In genomic region chr4:46101211-46101711, GRCm38 (mm10) we compare ENCODE assay signal across 13 mouse cellular contexts. TPM values are rescaled to one million over a fixed set of nuclear protein-coding genes. Genes with fewer than 3 reads are reported as not detected.
DNase-seq lines count a peak whose midpoint lies in the region; ATAC-seq and TF ChIP-seq lines count a peak whose summit lies in the region.
"Had no signal": no experiment of that assay in that cellular context is flagged by ENCODE, and none has a peak within 500 bp of the region (broad histone marks: within the 10 kb centered on the region; RNA-seq: fewer than 3 reads in every experiment).

No protein-coding gene starts in this region.

- no peak for ATAC-seq in heart, embryonic 15.5 days (replicated peaks; ENCODE audit: insufficient number of reproducible peaks, insufficient read depth, low FRiP score, low read depth)
- no peak for ATAC-seq in midbrain, embryonic 11.5 days (ENCODE audit: low FRiP score)
- ATAC-seq in midbrain, postnatal 0 days (ENCODE audit: low FRiP score) = no peak
- ATAC-seq in limb, embryonic 11.5 days (ENCODE audit: insufficient number of reproducible peaks, low FRiP score, low TSS enrichment, low read depth) = peak; percentile 62; the same call in 1 of the 2 replicates
- ATAC-seq in monocyte, adult 5-6 weeks (replicated peaks; ENCODE audit: insufficient number of reproducible peaks, low FRiP score, low TSS enrichment, poor library complexity, severe bottlenecking) = no peak
- ATAC-seq: CD4-positive, CD25-positive, alpha-beta regulatory T cell, adult 4 months; midbrain, embryonic 15.5 days had no signal

- no peak overlapping the region for H3K4me2 ChIP-seq in heart, embryonic 15.5 days
- H3K4me2 ChIP-seq in midbrain, embryonic 11.5 days = no peak overlapping the region
- H3K4me2 ChIP-seq in midbrain, postnatal 0 days (ENCODE audit: low read depth, low read length, poor library complexity, severe bottlenecking) = no peak overlapping the region
- no peak overlapping the region for H3K4me2 ChIP-seq in limb, embryonic 11.5 days (ENCODE audit: low read depth, severe bottlenecking)
- H3K4me2 ChIP-seq: midbrain, embryonic 15.5 days had no signal

- WGBS in heart, embryonic 15.5 days = 33% methylated on average over 14 of the region's 14 CpGs
- 57% methylated on average over 14 of the region's 14 CpGs for WGBS in midbrain, embryonic 11.5 days
- 44% methylated on average over 14 of the region's 14 CpGs for WGBS in midbrain, postnatal 0 days
- WGBS in limb, embryonic 11.5 days = 12% methylated on average over 14 of the region's 14 CpGs

- H3K36me3 ChIP-seq in heart, embryonic 15.5 days = peaks cover 40% of the 10 kb centered on the region
- no peaks in the 10 kb centered on the region for H3K36me3 ChIP-seq in midbrain, embryonic 11.5 days (ENCODE audit: control insufficient read depth, insufficient read depth, low read length)
- no peaks in the 10 kb centered on the region for H3K36me3 ChIP-seq in midbrain, postnatal 0 days (ENCODE audit: insufficient read depth, low read length)
- H3K36me3 ChIP-seq in limb, embryonic 11.5 days (ENCODE audit: control insufficient read depth, insufficient read depth, low read length) = no peaks in the 10 kb centered on the region
- H3K36me3 ChIP-seq: midbrain, embryonic 15.5 days had no signal

- no peak overlapping the region for H3K9ac ChIP-seq in heart, embryonic 15.5 days
- H3K9ac ChIP-seq in midbrain, embryonic 11.5 days (ENCODE audit: low read length) = no peak overlapping the region
- H3K9ac ChIP-seq in midbrain, postnatal 0 days (replicated peaks; ENCODE audit: low read length, poor library complexity, severe bottlenecking) = no peak overlapping the region
- H3K9ac ChIP-seq in limb, embryonic 11.5 days (ENCODE audit: low read length) = no peak overlapping the region
- H3K9ac ChIP-seq: midbrain, embryonic 15.5 days had no signal

- DNase-seq in heart, adult 8-10 months (ENCODE audit: low spot score) = no peak
- DNase-seq in midbrain, embryonic 11.5 days (ENCODE audit: low spot score, missing footprints) = peak; percentile 82
- DNase-seq in midbrain, postnatal 0 days (ENCODE audit: low spot score) = no peak
- DNase-seq in limb, embryonic 11.5 days (ENCODE audit: low spot score) = peak; percentile 38
- no peak for DNase-seq in cerebellum, adult 9-11 months
- no peak for DNase-seq in adrenal gland, postnatal 25 days
- DNase-seq: kidney, adult 2 months; left cerebral cortex, postnatal 4 days; right cerebral cortex, adult 18-20 months had no signal

- no peaks in the 10 kb centered on the region for H3K27me3 ChIP-seq in heart, embryonic 15.5 days
- no peaks in the 10 kb centered on the region for H3K27me3 ChIP-seq in midbrain, embryonic 11.5 days (ENCODE audit: control insufficient read depth, insufficient read depth, low read length)
- no peaks in the 10 kb centered on the region for H3K27me3 ChIP-seq in midbrain, postnatal 0 days (ENCODE audit: insufficient read depth, low read length)
- no peaks in the 10 kb centered on the region for H3K27me3 ChIP-seq in limb, embryonic 11.5 days (ENCODE audit: control insufficient read depth, insufficient read depth, low read length)
- H3K27me3 ChIP-seq: midbrain, embryonic 15.5 days had no signal

- no peak overlapping the region for H3K4me3 ChIP-seq in heart, embryonic 15.5 days
- no peak overlapping the region for H3K4me3 ChIP-seq in midbrain, embryonic 11.5 days (ENCODE audit: low read depth, low read length)
- H3K4me3 ChIP-seq in midbrain, postnatal 0 days (ENCODE audit: low read depth, low read length) = no peak overlapping the region
- H3K4me3 ChIP-seq in limb, embryonic 11.5 days (ENCODE audit: low read depth, low read length) = no peak overlapping the region
- H3K4me3 ChIP-seq: midbrain, embryonic 15.5 days had no signal

- TF ChIP-seq CTCF in midbrain, postnatal 0 days (IDR thresholded peaks at IDR 0.05) = no peak

- peaks cover 31% of the 10 kb centered on the region for H3K4me1 ChIP-seq in heart, embryonic 15.5 days (replicated peaks)
- H3K4me1 ChIP-seq in midbrain, embryonic 11.5 days (ENCODE audit: control insufficient read depth, insufficient read depth, low read length) = peaks cover 4% of the 10 kb centered on the region
- H3K4me1 ChIP-seq in midbrain, postnatal 0 days (ENCODE audit: insufficient read depth, low read length) = no peaks in the 10 kb centered on the region
- peaks cover 6% of the 10 kb centered on the region; the same call in 1 of the 2 replicates for H3K4me1 ChIP-seq in limb, embryonic 11.5 days (ENCODE audit: control insufficient read depth, insufficient read depth, low read length)
- H3K4me1 ChIP-seq: midbrain, embryonic 15.5 days had no signal

- H3K9me3 ChIP-seq in heart, embryonic 15.5 days (replicated peaks) = no peaks in the 10 kb centered on the region
- no peaks in the 10 kb centered on the region for H3K9me3 ChIP-seq in midbrain, embryonic 11.5 days (ENCODE audit: control insufficient read depth, low read length)
- no peaks in the 10 kb centered on the region for H3K9me3 ChIP-seq in midbrain, postnatal 0 days (ENCODE audit: low read length)
- no peaks in the 10 kb centered on the region for H3K9me3 ChIP-seq in limb, embryonic 11.5 days (ENCODE audit: control insufficient read depth, low read length)
- H3K9me3 ChIP-seq: midbrain, embryonic 15.5 days had no signal

- H3K27ac ChIP-seq in heart, embryonic 15.5 days = peak overlapping the region; percentile 28; the same call in 1 of the 2 replicates
- no peak overlapping the region for H3K27ac ChIP-seq in midbrain, embryonic 11.5 days (ENCODE audit: low read depth, low read length)
- no peak overlapping the region for H3K27ac ChIP-seq in midbrain, postnatal 0 days (ENCODE audit: low read depth, low read length)
- H3K27ac ChIP-seq in limb, embryonic 11.5 days (replicated peaks; ENCODE audit: low read depth, low read length) = 0 out of 2 replicates have a peak overlapping the region, but pooled peaks have one; percentile 47
- H3K27ac ChIP-seq: midbrain, embryonic 15.5 days had no signal

RNA-seq across cellular contexts. Expression of gene Ncbp1, which starts 37.2 kb away (rescaled TPM):
- 37.4 and 45.4 TPM in 2 replicates for polyA plus RNA-seq in heart, embryonic 15.5 days (2015; fragmentation: Nextera tagmentation; extraction: Ambion mirVana)
- total RNA-seq in heart, adult 8-10 months (2022) = 10 to 100 TPM; 18.0 to 19.6 (median 19.1) TPM
- polyA plus RNA-seq in midbrain, embryonic 11.5 days (2014; fragmentation: Nextera tagmentation; extraction: Ambion mirVana) = 143 and 161 TPM in 2 replicates
- total RNA-seq in midbrain, postnatal 0 days (2014; rRNA removed) = 33.4 and 41.8 TPM in 2 replicates
- 45.1 and 45.9 TPM in 2 replicates for polyA plus RNA-seq in midbrain, postnatal 0 days (2015; fragmentation: Nextera tagmentation; extraction: Ambion mirVana)
- polyA plus RNA-seq in limb, embryonic 11.5 days (2014; fragmentation: Nextera tagmentation; extraction: Ambion mirVana) = 129 and 135 TPM in 2 replicates
- total RNA-seq in monocyte, adult 5-6 weeks (2017) = 39.7 to 57.5 TPM (median 45.6 TPM) in 3 replicates
- 49.4 and 51.9 TPM in 2 replicates for total RNA-seq in adrenal gland, postnatal 25 days (2021)

RNA-seq across cellular contexts. Expression of gene Tstd2, which starts 37.2 kb away (rescaled TPM):
- 24.2 and 29.4 TPM in 2 replicates for polyA plus RNA-seq in heart, embryonic 15.5 days (2015; fragmentation: Nextera tagmentation; extraction: Ambion mirVana)
- 10 to 100 TPM; 12.9 to 19.4 (median 14.8) TPM for total RNA-seq in heart, adult 8-10 months (2022)
- 36.1 and 36.7 TPM in 2 replicates for polyA plus RNA-seq in midbrain, embryonic 11.5 days (2014; fragmentation: Nextera tagmentation; extraction: Ambion mirVana)
- 25.1 and 27.6 TPM in 2 replicates for total RNA-seq in midbrain, postnatal 0 days (2014; rRNA removed)
- 16.3 and 18.9 TPM in 2 replicates for polyA plus RNA-seq in midbrain, postnatal 0 days (2015; fragmentation: Nextera tagmentation; extraction: Ambion mirVana)
- polyA plus RNA-seq in limb, embryonic 11.5 days (2014; fragmentation: Nextera tagmentation; extraction: Ambion mirVana) = 45.1 and 55.1 TPM in 2 replicates
- total RNA-seq in monocyte, adult 5-6 weeks (2017) = 21.9 to 27.7 TPM (median 27.7 TPM) in 3 replicates
- 32.7 and 34.7 TPM in 2 replicates for total RNA-seq in adrenal gland, postnatal 25 days (2021)

Comparison
In these comparisons a context has a peak if more than half of its experiments do, and no peak if none do; other contexts are left out.
1. DNase-seq: peak in midbrain, embryonic 11.5 days (single experiment) and limb, embryonic 11.5 days (single experiment); none in heart, adult 8-10 months (single experiment), midbrain, postnatal 0 days (single experiment), cerebellum, adult 9-11 months (single experiment) and adrenal gland, postnatal 25 days (single experiment).
2. H3K27ac ChIP-seq: peak in heart, embryonic 15.5 days (single experiment) and limb, embryonic 11.5 days (single experiment); none in midbrain, embryonic 11.5 days (single experiment) and midbrain, postnatal 0 days (single experiment).